Mouse (Mus musculus): Measurements from ENCODE around the gene Snap29. TPM values are rescaled to one million over a fixed set of nuclear protein-coding genes. Genes with fewer than 3 reads are reported as not detected.

The Snap29 gene
- polyA plus RNA-seq, 1 experiment: 8.1 TPM

- peak; percentile 66 for DNase-seq
- no peaks in the 10 kb centered on the region for H3K36me3 ChIP-seq (ENCODE audit: control insufficient read depth, insufficient read depth, low read length)
- no peaks in the 10 kb centered on the region for H3K27me3 ChIP-seq (ENCODE audit: control insufficient read depth, insufficient read depth, low read length)
- H3K4me1 ChIP-seq (replicated peaks; ENCODE audit: control insufficient read depth, insufficient read depth, low read length): peaks cover 7% of the 10 kb centered on the region; the same call in 1 of the 2 replicates
- no peak overlapping the region for H3K4me3 ChIP-seq (ENCODE audit: control insufficient read depth, insufficient read depth, low read length)
- no peak overlapping the region for H3K27ac ChIP-seq (ENCODE audit: control insufficient read depth, insufficient read depth, low read length)
- no peak for TF ChIP-seq POLR2A (IDR thresholded peaks at IDR 0.05; ENCODE audit: control insufficient read depth, extremely low read depth, insufficient read depth, low read length, poor library complexity)
- 88% methylated on average over 1 of the region's 1 CpGs for WGBS
These were observed 2.9 kb upstream of the Snap29 start for GRCm38 (mm10) chr16:17402855-17403254.

- WGBS: under 1% methylated on average over 20 of the region's 22 CpGs
- H3K36me3 ChIP-seq (ENCODE audit: control insufficient read depth, insufficient read depth, low read length): no peaks in the 10 kb centered on the region
- peak overlapping the region; percentile 95 for H3K4me3 ChIP-seq (ENCODE audit: control insufficient read depth, insufficient read depth, low read length)
- DNase-seq: peak; percentile 63
- no peak for TF ChIP-seq POLR2A (IDR thresholded peaks at IDR 0.05; ENCODE audit: control insufficient read depth, extremely low read depth, insufficient read depth, low read length, poor library complexity)
- TF ChIP-seq CTCF (IDR thresholded peaks at IDR 0.05; ENCODE audit: borderline replicate concordance, control insufficient read depth, extremely low read depth, insufficient read depth, low read length, poor library complexity): no peak
- H3K27ac ChIP-seq (ENCODE audit: control insufficient read depth, insufficient read depth, low read length): no peak overlapping the region
- H3K4me1 ChIP-seq (replicated peaks; ENCODE audit: control insufficient read depth, insufficient read depth, low read length): peaks cover 5% of the 10 kb centered on the region; the same call in 1 of the 2 replicates
- H3K27me3 ChIP-seq (ENCODE audit: control insufficient read depth, insufficient read depth, low read length): no peaks in the 10 kb centered on the region
These were observed 502 bp upstream of the Snap29 start for GRCm38 (mm10) chr16:17405271-17405696.

GRCm38 (mm10) chr16:17406512-17407231 lies 886 bp downstream of the Snap29 start:
- Histone ChIP-seq H3K27ac (ENCODE audit: control insufficient read depth, insufficient read depth, low read length) (no peak overlapping the region), H3K27me3 (ENCODE audit: control insufficient read depth, insufficient read depth, low read length) (no peaks in the 10 kb centered on the region), H3K36me3 (ENCODE audit: control insufficient read depth, insufficient read depth, low read length) (no peaks in the 10 kb centered on the region), H3K4me1 (replicated peaks; ENCODE audit: control insufficient read depth, insufficient read depth, low read length) (peaks cover 5% of the 10 kb centered on the region; the same call in 1 of the 2 replicates), H3K4me3 (ENCODE audit: control insufficient read depth, insufficient read depth, low read length) (no peak overlapping the region)
- 44% methylated on average over 9 of the region's 9 CpGs for WGBS
- TF ChIP-seq POLR2A (IDR thresholded peaks at IDR 0.05; ENCODE audit: control insufficient read depth, extremely low read depth, insufficient read depth, low read length, poor library complexity) (no peak), CTCF (IDR thresholded peaks at IDR 0.05; ENCODE audit: borderline replicate concordance, control insufficient read depth, extremely low read depth, insufficient read depth, low read length, poor library complexity) (no peak)
- DNase-seq: peak; percentile 5

- no peak for TF ChIP-seq POLR2A (IDR thresholded peaks at IDR 0.05; ENCODE audit: control insufficient read depth, extremely low read depth, insufficient read depth, low read length, poor library complexity)
- no peak for TF ChIP-seq CTCF (IDR thresholded peaks at IDR 0.05; ENCODE audit: borderline replicate concordance, control insufficient read depth, extremely low read depth, insufficient read depth, low read length, poor library complexity)
- H3K36me3 ChIP-seq (ENCODE audit: control insufficient read depth, insufficient read depth, low read length): no peaks in the 10 kb centered on the region
These were observed 3.3 kb downstream of the Snap29 start for GRCm38 (mm10) chr16:17409046-17409445.

GRCm38 (mm10) chr16:17410209-17410608 lies 4.4 kb downstream of the Snap29 start:
- Histone ChIP-seq H3K27ac (ENCODE audit: control insufficient read depth, insufficient read depth, low read length) (no peak overlapping the region), H3K27me3 (ENCODE audit: control insufficient read depth, insufficient read depth, low read length) (no peaks in the 10 kb centered on the region), H3K36me3 (ENCODE audit: control insufficient read depth, insufficient read depth, low read length) (no peaks in the 10 kb centered on the region), H3K4me1 (replicated peaks; ENCODE audit: control insufficient read depth, insufficient read depth, low read length) (peaks cover 5% of the 10 kb centered on the region; the same call in 1 of the 2 replicates), H3K4me3 (ENCODE audit: control insufficient read depth, insufficient read depth, low read length) (no peak overlapping the region)
- TF ChIP-seq POLR2A (IDR thresholded peaks at IDR 0.05; ENCODE audit: control insufficient read depth, extremely low read depth, insufficient read depth, low read length, poor library complexity) (no peak), CTCF (IDR thresholded peaks at IDR 0.05; ENCODE audit: borderline replicate concordance, control insufficient read depth, extremely low read depth, insufficient read depth, low read length, poor library complexity) (no peak)
- WGBS: 89% methylated on average over 4 of the region's 4 CpGs
- no peak for DNase-seq

More at GRCm38 (mm10) chr16:17409046-17409445, 3.3 kb downstream of the Snap29 start:
- 93% methylated on average over 2 of the region's 2 CpGs for whole genome bisulfite sequencing
- no peak for DNase-seq
- Histone ChIP-seq H3K27ac (ENCODE audit: control insufficient read depth, insufficient read depth, low read length) (no peak overlapping the region), H3K4me1 (replicated peaks; ENCODE audit: control insufficient read depth, insufficient read depth, low read length) (peaks cover 5% of the 10 kb centered on the region; the same call in 1 of the 2 replicates), H3K27me3 (ENCODE audit: control insufficient read depth, insufficient read depth, low read length) (no peaks in the 10 kb centered on the region), H3K4me3 (ENCODE audit: control insufficient read depth, insufficient read depth, low read length) (no peak overlapping the region)

GRCm38 (mm10) chr16:17423021-17423420 lies 17.2 kb downstream of the Snap29 start:
- no peak for DNase-seq
- no peaks in the 10 kb centered on the region for H3K4me1 ChIP-seq (replicated peaks; ENCODE audit: control insufficient read depth, insufficient read depth, low read length)
- TF ChIP-seq POLR2A (IDR thresholded peaks at IDR 0.05; ENCODE audit: control insufficient read depth, extremely low read depth, insufficient read depth, low read length, poor library complexity) (no peak), CTCF (IDR thresholded peaks at IDR 0.05; ENCODE audit: borderline replicate concordance, control insufficient read depth, extremely low read depth, insufficient read depth, low read length, poor library complexity) (no peak)
- WGBS: 97% methylated on average over 3 of the region's 3 CpGs
- no peak overlapping the region for H3K4me3 ChIP-seq (ENCODE audit: control insufficient read depth, insufficient read depth, low read length)
- H3K36me3 ChIP-seq (ENCODE audit: control insufficient read depth, insufficient read depth, low read length): peaks cover 60% of the 10 kb centered on the region
- H3K27me3 ChIP-seq (ENCODE audit: control insufficient read depth, insufficient read depth, low read length): no peaks in the 10 kb centered on the region
- no peak overlapping the region for H3K27ac ChIP-seq (ENCODE audit: control insufficient read depth, insufficient read depth, low read length)

Data from thymus, adult 2 months (tissue).